Mouse (Mus musculus): ENCODE measurements at regions not wholly inside any gene's neighbourhood (a gene's known extent, or its start where the extent isn't known, plus 50 kb on each side); places are given as distances from the start of the nearest gene placed in this dataset.

GRCm38 (mm10) chr5:59947831-59948568 lies 1860.6 kb upstream of the G6pd2 start:
- TF ChIP-seq EP300 (IDR thresholded peaks at IDR 0.05; ENCODE audit: insufficient read depth, low read depth, low read length) (no peak), CTCF (IDR thresholded peaks at IDR 0.05) (no peak), POLR2A (IDR thresholded peaks at IDR 0.05; ENCODE audit: insufficient read depth, low read depth, low read length) (no peak)

Data from heart, adult 2 months (tissue).